Mouse (Mus musculus) brain, embryonic 14.5 days (tissue): ENCODE data around the gene Fen1.

Experiments
- CTCF ChIP-seq: fragments of 200-500 bp; IDR thresholded peaks from 2 replicates; pipeline ENCODE4 v1.5.1; 2012; ENCODE audit warnings: inconsistent platforms, mild to moderate bottlenecking, moderate library complexity, borderline replicate concordance; ENCODE audit not compliant: insufficient read depth, insufficient read length; ENCODE audit errors: extremely low read depth
- POLR2A ChIP-seq: fragments of 200-500 bp; IDR thresholded peaks from 2 replicates; pipeline ENCODE4 v1.6.1; 2012; ENCODE audit warnings: mild to moderate bottlenecking, inconsistent platforms, borderline replicate concordance; ENCODE audit not compliant: poor library complexity, insufficient read depth, insufficient read length, severe bottlenecking; ENCODE audit errors: extremely low read depth

- TF ChIP-seq POLR2A (no peak), CTCF (no peak)
These were observed 34.8 kb downstream of the Fen1 start for GRCm38 (mm10) chr19:10169179-10169578.
